Mouse (Mus musculus) embryo, embryonic 11 days (tissue): ENCODE results near the gene Wnt1.
"Not testable (repeated sequence)": the region's sequence is repeated elsewhere in the genome, so short reads cannot be mapped to it uniquely, and the experiment has no call there.

ENCODE experiments used
- DNase-seq: peaks from one replicate; pipeline ENCODE4 v3.0.0-alpha.2; 2015

The Wnt1 gene

DNA sequence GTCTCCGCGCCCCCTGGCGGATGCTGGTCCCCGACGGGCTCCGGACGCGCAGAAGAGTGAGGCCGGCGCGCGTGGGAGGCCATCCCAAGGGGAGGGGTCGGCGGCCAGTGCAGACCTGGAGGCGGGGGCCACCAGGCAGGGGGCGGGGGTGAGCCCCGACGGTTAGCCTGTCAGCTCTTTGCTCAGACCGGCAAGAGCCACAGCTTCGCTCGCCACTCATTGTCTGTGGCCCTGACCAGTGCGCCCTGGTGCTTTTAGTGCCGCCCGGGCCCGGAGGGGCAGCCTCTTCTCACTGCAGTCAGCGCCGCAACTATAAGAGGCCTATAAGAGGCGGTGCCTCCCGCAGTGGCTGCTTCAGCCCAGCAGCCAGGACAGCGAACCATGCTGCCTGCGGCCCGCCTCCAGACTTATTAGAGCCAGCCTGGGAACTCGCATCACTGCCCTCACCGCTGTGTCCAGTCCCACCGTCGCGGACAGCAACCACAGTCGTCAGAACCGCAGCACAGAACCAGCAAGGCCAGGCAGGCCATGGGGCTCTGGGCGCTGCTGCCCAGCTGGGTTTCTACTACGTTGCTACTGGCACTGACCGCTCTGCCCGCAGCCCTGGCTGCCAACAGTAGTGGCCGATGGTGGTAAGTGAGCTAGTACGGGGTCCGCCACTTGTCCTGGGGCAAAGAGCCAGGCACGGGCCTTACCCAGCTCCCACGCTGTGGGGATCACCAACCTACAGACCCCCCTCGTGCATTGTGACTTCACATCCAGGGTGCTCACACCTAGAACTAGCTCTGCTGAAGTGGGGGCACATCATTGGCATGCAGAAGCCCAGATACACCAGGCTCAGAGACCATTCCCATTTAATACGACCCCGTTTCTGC is at the start of gene Wnt1:
Wnt1 (plus strand) TSS at position 197 of the 875 bp plus-strand sequence.
- peak; percentile 76 for DNase-seq

GRCm38 (mm10) chr15:98740219-98740618 is 49.4 kb upstream of the Wnt1 start:
- no peak for DNase-seq

DNA sequence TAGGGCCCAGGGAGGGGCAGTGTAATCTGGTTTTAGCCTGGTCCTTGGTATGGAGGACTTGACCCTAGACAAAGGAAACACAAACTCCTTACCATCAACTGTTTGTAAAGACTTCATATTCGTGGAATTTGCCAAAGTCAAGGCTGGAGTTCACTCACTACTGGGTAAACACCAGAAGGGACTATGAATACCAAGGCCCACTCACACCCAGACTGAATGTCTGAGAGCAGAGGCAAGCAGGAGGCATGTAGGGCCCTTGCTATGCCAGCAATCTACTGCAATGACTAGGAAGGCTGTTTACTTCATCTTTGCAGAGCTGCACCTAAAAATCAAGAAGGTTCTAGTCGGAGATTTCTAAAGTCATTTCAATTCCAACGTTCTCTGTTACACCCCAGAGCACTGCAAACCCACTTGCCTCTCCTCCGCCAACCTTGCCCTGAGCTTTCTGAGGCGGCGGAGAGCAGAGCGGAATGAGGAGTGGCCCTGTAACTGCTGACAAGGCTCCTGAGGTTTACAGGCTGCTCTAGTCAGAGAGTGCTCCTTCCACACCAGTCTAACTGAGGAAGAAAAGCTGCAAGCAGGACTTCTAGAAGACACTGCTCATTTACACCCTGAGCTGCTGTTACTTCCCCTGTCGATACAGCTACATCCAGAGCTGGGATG is 46.8 kb upstream of the Wnt1 start:
- DNase-seq, result no peak

DNA sequence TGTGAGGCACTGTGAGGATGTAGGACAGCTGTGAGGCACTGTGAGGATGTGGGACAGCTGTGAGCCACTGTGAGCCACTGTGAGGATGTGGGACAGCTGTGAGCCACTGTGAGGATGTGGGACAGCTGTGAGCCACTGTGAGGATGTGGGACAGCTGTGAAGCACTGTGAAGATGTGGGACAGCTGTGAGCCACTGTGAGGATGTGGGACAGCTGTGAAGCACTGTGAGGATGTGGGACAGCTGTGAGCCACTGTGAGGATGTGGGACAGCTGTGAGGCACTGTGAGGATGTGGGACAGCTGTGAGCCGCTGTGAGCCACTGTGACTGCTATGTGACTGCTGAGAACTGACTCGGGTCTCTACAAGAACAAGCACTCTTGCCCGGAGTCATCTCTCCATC is 45.8 kb upstream of the Wnt1 start:
- DNase-seq, result not testable (repeated sequence)

DNA sequence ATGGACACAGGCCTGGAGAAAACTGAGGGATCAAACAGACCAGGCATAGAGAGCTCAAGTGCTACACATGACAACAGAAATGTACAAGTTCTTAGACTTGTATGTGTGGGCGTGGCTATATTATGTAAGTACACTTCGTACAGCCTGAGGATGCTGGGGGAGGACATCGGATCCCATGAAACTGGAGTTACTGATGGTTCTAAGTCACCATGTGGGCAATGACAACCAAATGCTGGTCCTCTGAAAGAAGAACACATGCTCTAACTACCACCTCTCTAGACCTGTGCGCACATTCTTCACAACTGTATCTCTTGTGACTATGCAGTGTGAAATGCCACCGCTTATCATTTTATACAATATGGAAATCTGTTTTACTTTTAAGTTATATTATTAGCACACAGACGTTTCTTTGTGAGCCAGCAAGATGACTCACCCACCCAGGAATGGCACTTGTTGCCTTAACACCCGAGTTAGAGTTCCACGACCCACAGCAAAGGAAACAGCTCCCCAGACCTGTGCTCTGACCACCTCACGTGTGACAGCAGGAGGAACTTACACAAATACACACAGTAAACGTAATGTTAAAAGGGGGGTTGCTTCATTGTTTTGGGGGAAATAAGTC is 43.2 kb upstream of the Wnt1 start:
- DNase-seq, result no peak

DNA sequence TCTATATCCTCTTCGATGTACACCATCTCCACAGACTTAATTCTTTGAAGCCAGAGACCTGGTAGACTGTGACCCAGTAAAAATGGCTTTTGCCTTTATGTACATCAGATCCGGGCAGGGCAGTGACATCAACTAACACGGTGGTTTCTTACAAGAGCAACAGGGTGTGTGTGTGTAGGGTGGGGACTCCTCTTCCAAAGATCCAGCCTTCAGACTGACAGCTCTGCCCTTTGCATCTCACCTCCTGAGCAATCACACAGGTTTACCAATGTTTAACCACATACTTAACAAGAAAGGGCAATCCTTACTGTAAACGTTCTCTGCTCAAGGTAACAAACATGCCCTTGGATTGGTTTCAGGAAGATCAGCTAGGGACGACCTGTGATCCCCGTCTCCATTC is 42.4 kb upstream of the Wnt1 start:
- no peak for DNase-seq

- DNase-seq, result no peak
Measured at GRCm38 (mm10) chr15:98749093-98749492, 40.6 kb upstream of the Wnt1 start.

DNA sequence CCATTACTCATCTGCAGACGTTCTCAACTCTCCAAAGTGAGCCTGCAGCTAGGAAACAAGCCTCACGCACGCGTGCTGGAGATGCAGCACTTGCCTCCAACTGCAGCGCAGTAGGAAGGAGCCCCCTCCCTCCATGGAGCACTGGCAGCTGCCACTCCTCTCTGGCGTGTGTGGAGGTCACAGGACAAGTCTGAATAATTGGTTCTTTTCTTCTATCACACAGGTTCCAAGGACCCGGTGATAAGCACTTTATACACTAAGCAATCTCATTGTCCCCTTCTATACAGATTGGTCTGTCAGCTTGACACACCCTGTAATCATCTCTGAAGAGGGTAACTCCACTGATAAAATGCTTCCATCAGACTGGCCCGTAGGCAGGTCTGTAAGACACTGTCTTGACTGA is 36.6 kb upstream of the Wnt1 start:
- DNase-seq, result no peak

DNA sequence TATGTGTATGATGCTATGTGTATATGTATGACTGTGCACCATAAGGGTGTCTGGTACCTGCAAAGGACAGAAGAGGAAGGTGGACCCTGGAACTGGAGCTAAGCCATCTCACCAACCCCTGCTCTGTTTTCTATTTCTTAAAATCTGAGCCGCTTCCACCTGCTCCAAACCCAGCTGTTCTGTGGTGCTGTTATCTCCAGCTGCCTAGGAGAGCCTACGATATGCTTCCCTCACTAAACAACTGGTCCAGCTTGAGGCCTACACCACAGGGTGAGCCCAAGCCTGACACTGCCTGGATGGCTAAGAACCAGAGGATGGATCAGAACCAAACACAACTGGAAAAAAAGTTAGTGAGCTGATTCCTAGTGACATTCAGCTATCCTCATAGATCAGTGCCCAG is 35.5 kb upstream of the Wnt1 start:
- no peak for DNase-seq

- peak; percentile 87 for DNase-seq
Measured at GRCm38 (mm10) chr15:98762201-98762621, 27.4 kb upstream of the Wnt1 start.

GRCm38 (mm10) chr15:98762670-98763529 is 26.8 kb upstream of the Wnt1 start, which contains the start of gene Arf3:
Gene Arf3 (minus strand): TSS chr15:98763214.
- DNase-seq, result peak; percentile 98

GRCm38 (mm10) chr15:98765929-98766328 is 23.7 kb upstream of the Wnt1 start:
- DNase-seq, result no peak

DNA sequence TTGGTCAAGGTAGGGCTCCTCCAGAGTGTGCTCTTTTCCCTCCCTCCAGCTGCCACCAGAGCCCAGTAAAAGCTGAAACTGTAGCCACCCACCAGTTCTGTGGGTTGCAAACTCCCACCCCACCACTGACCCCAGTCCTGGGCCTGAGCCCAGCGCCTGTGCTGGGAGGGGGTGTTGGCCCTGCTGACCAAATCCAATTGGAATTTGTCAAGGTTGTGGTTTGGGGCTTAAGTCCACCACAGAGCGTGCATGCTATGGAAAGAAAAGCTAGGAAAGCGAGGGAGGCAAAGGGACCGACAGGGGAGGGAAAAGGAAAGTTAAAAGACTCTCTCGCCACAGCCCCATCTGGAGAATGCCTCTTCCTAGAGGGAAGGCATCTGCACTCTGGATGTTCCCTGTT is 21.4 kb upstream of the Wnt1 start:
- DNase-seq, result no peak

- DNase-seq, result no peak
Measured at GRCm38 (mm10) chr15:98771813-98772425, 17.7 kb upstream of the Wnt1 start.

- peak; percentile 64 for DNase-seq
Measured at GRCm38 (mm10) chr15:98772511-98773211, 17.0 kb upstream of the Wnt1 start.

GRCm38 (mm10) chr15:98774096-98774495 is 15.6 kb upstream of the Wnt1 start:
- DNase-seq, result no peak

DNA sequence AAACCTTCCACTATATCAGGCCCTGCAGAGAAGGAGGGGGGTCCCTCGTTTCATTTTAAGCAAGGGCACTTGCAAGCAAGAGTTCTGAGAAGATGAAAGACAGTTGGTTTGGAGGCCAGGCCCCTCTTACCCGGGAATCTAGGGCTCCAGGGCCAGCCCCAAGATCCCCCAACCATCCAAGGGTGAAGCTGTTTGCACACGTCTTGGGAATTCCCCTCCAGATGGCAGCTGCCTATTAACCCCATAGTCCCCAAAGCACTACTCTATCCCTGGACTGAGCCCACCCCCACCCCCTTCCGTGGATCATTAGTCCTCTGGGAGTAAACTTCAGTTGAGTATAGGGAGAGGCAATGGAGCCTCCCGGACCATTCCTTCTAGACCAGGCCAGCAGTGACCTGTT is 14.1 kb upstream of the Wnt1 start:
- no peak for DNase-seq

GRCm38 (mm10) chr15:98776280-98777004 is 13.2 kb upstream of the Wnt1 start:
- DNase-seq, result peak; percentile 74

DNA sequence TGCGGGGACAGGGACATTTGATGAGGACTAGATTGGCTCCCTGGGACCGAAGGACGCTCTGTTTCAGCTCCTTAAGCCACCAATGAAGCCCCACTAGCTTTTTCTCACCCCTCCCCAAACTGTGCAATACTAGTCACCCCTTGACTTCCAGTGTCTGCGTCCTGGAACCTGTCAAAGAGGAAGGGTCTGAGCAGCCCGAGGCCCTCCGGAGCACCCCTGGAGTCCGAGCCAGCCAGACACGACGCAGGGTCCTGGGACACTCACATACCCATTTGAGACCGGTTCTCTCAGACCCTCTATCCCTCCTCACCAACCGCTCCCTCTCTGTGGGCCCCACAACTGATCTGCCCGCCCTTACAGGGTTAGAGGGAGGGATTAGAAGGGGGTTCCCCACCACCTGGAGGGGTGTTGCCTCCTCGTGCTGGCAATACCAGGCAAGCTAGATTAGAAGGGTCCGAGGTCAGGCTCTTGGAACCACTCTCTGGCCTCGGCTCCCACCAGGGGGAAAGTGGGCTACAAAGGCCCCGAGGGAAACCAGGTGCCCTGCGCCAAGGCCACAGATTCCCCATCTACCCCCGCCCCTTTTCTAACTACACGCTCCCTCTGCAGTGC is 12.5 kb upstream of the Wnt1 start:
- no peak for DNase-seq

GRCm38 (mm10) chr15:98777762-98778161 is 11.9 kb upstream of the Wnt1 start, which contains the start of gene Wnt10b:
Gene Wnt10b (minus strand): TSS chr15:98778150.
- DNase-seq, result no peak
